Mouse (Mus musculus): ENCODE measurements around the gene Dmwd.

- TF ChIP-seq CTCF (conservative IDR thresholded peaks at IDR 0.05; ENCODE audit: insufficient read depth, insufficient read length, low read depth, low read length) = peak; percentile 66
- TF ChIP-seq POLR2A (IDR thresholded peaks at IDR 0.05; ENCODE audit: low read depth, low read length) = no peak
Observed at GRCm38 (mm10) chr7:19131324-19131848, 55.4 kb downstream of the Dmwd start.
